Mouse (Mus musculus): Measurements from ENCODE around the gene Ptov1.

Ptov1 gene

DNA sequence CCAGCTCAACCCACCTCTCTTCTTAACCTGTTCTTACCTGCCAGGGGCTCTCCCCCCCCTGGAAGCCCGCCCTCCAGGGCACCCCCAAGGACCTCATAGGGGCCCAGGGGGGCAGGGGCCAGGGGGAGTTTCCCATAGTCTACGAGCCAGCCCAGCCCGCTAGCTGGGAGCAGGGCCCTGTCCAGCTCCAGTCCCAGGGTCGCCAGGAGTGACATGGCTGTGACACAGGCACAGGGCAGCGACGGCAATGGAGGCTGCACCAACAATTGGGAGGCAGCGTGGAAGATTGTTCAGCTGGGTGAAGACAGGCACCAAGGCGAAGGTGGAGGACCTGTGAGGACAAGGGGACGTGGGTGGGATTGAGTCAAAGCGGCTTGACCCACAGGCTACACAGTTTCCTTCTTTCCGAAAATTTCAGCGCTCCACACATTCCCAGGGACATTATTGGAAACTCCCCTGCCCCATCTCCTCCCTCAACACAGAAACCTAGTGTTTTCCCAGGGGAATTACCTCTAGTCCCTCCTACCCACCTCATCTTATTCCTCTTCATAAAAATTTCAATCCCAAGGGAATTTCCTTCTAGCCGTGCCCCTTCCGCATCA is 54.5 kb downstream of the Ptov1 start:
- no peak for DNase-seq (ENCODE audit: low read depth, low spot score)

DNA sequence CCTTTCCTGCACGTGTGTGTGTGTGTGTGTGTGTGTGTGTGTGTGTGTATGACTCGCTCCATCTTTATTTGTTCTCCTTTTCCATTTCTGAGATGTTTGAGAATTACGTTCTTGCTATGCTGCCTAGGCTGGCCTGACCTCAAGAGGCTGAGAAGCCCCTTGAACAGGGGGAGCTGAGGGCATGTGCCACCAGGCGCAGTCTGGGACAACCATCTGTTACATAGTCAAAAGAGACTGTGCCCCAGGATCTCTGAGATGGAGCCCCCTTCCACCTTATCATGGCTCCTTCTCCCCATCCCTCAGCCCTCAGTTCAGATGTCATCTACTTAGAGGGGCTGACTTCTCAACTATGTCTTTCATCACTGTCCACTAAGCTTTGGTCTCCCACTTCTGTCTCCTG is 55.2 kb downstream of the Ptov1 start:
- DNase-seq (ENCODE audit: low read depth, low spot score) = no peak

DNA sequence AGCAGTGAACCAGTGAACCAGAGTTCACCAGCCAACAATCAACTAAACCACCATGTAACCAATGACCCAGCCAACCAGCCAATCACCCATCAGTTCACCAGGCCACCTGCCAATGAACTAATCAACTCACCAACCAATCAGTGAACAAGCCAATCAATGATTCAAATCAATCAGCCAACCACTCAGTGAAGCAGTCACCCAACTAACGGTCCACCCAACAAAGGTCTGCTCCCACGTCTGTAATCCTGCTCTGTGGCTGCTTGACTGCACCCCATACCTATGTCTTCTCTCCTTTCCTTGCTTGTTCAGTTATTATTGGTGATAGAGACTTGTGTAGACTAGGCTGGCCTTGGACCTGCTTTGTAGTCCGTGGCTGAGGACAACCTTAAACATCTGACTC is 55.6 kb downstream of the Ptov1 start:
- DNase-seq (ENCODE audit: low read depth, low spot score) = no peak
